Mouse (Mus musculus): ENCODE measurements at regions not wholly inside any gene's neighbourhood (a gene's known extent, or its start where the extent isn't known, plus 50 kb on each side); places are given as distances from the start of the nearest gene placed in this dataset.
A peak's percentile ranks its signal among the peaks of the same experiment; 100 is the strongest.

DNA sequence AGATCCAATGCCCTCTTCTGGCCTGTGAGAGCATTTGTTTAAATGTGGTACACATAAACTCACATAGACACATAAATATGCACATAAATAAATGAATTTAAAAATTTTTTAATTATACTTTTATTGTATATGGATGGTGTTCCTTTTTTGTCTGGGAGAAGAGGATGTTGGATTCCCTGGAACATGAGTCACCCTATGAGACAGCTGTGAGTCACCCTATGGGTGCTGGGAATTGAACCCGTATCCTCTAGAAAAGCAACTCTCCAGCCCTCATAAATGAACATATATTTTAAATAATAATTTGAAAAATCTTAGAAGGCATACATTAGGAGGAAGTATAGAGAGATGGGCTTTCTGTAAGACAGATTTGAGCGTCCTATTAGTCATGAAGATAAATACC lies 76.1 kb upstream of the Dynlt3 start:
- DNase-seq: no peak

DNA sequence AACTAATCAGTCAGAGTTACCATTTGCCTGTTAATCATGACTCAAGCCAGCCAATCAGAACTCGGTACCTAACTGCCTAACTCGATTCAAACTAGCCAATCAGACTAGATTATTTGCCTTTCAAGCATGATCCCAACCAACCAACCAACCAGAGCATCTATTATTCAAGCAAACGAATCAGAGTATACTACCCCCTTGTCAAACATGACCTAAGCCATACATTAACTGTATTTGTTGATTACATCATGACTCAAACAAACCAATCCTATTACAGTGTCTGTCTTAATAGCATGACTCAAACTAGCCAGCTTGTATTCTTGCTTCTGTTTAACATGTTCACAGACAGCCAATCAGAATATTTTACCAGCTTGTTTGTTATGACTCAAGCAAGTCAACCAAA lies 79.7 kb upstream of the Dynlt3 start:
- DNase-seq: no peak

DNA sequence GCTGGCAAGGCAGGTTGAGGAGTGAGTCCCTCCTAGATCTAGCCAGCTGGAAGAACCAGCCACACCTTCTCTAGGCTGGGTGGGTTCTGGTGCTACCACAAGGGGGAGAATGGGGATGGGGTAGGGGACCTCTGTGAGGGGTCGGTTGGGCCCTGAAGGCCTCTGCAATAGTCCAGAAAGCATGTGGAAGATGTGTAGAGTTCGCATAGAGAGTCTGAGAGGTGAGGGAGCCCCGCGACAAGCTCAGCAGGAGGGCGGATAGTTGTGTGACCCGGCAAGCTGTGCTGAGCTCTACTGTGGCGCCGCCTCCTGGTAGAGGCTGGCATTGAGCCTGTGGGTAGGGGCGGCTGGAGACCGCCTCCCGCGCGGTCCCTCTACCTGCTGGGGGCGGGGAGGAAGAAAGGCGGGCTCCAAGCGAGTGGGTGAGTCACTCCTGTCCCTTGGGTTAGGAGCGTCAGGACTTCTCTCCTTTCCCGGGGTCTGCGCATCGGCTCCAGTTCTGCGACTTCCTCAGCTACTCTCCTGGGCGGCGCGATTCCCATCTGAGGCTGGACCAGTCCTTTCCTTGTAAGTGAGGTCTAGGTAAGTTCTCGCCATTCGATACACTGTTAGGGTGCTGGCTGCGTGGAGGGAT lies 84.6 kb upstream of the Dynlt3 start:
- DNase-seq: peak; percentile 29 to 44

DNA sequence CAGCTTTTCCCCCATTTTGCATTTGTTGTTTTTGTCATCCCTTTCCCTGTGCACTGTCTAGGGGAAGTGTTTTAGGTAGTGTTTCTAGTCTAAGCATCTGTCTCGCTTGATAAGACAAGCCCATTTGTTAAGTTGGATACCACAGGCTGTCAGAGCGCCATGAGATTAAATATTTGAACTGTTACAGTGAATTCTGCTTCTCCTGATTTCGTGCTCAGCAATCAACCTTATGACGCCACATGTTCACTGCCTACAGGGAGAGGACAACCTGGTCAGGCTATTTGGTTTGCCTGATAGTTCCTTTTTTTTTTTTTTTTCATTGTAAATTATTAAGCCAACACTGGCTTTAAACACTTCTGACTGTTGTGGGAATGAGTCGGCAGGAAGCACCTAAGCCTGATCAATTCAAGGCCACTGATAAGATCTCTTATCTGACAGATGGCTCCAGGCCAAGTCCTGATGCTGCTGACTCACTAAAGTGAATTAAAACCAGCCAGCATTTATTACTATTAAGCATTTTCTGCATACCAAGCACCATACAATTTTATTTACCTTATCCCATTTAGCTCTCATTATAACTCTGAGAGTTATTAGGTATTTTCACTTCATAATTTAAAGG lies 90.3 kb upstream of the Dynlt3 start:
- no peak for DNase-seq

DNA sequence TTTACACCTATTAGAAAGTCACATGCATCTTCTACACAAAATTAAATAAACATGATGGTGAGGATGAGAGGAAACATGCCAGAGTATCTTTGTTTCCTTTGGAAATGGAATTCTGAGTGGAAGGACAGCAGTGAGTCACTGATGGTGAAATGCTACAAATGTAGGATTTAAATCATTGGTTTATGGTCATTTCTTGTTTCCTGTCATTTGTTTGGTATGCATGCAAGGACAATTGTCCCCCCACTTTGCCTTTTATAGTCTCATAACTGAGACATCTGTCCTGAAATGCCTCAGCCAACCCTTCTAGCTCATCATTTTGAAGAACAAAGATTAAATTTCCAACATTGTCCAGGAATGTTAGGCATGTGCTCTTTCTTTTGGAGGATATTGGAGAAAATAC lies 77.2 kb upstream of the Hypm start:
- no peak for DNase-seq

DNA sequence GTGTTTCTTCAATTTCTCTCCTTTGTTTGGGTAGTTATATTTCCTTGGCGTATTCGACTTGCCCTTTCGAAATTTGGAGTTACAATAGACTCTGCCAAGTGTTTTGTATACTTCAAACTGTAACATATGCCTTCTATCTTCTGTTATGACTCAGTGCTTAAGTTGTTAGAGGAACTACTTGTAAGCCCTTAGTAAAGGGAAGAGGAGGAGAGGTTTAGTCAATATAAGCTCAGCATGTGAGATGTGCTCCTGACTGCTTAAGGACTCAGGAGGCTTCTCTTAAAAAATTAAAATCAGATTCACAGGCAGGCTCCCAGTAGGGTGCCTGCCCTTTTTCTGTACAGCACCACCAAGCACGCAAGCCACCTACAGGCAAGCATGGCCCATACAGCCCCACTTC lies 69.2 kb upstream of the Hypm start:
- no peak for DNase-seq

DNA sequence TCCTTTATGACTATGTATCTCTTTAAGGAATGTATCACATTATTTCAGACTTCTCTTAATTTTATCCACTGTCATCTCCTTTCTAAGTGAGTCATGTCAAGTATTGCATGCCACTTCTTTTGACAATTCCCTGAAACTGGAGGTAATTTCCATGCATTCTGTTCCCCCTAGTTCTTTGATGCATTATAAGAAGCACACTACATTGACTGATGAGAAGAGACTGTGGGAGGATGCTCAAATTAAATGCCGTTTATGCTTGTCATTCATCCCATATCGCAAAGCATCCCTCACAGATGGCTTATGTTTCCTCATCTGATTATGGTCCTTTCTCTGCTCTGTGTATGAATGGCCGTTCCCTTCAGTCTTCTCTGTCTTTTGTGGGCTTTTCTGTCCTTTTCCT lies 57.2 kb upstream of the Hypm start:
- DNase-seq: no peak
